Mouse (Mus musculus) kidney, adult 2 months (tissue): ENCODE data around the gene Rora.

Experiments
- CTCF ChIP-seq: fragments of 200-500 bp; conservative IDR thresholded peaks from 2 replicates; pipeline ENCODE4 v1.5.1; 2011; ENCODE audit warnings: low read depth, mild to moderate bottlenecking, control low read depth, low read length, moderate library complexity, mixed read lengths; ENCODE audit not compliant: insufficient read depth, insufficient read length
- POLR2A ChIP-seq: fragments of 200-500 bp; IDR thresholded peaks from one replicate; pipeline ENCODE4 v1.6.1; 2011; ENCODE audit warnings: low read depth, low read length, control low read depth

GRCm38 (mm10) chr9:68970074-68970473 lies 316.5 kb downstream of the Rora start:
- TF ChIP-seq CTCF = no peak
- TF ChIP-seq POLR2A = no peak
